Mouse (Mus musculus): ENCODE measurements at regions not wholly inside any gene's neighbourhood (a gene's known extent, or its start where the extent isn't known, plus 50 kb on each side); places are given as distances from the start of the nearest gene placed in this dataset.

DNA sequence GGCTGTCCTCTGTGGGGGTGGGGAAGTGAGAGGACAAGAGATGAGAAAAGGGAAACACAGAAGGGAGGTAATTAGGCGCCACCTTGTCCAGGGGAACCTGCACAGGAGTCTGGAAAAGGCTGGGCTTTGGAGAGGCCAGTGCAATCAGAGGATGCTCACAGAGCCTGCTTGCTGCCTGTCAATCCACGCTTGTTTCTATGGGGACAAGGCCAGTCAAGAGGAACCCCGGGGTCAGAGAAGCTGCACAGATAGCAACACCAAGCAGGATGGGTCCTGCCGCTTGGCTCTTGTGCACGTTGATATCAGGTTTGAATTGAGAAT, 718.1 kb upstream of the Car8 start:
- no peak for TF ChIP-seq EP300 (optimal IDR thresholded peaks at IDR 0.05)
- TF ChIP-seq CTCF (IDR thresholded peaks at IDR 0.05; ENCODE audit: low read depth), result no peak

All from stomach, postnatal 0 days (tissue).